ENCODE assay signal across 24 mouse cellular contexts in the genomic region with DNA sequence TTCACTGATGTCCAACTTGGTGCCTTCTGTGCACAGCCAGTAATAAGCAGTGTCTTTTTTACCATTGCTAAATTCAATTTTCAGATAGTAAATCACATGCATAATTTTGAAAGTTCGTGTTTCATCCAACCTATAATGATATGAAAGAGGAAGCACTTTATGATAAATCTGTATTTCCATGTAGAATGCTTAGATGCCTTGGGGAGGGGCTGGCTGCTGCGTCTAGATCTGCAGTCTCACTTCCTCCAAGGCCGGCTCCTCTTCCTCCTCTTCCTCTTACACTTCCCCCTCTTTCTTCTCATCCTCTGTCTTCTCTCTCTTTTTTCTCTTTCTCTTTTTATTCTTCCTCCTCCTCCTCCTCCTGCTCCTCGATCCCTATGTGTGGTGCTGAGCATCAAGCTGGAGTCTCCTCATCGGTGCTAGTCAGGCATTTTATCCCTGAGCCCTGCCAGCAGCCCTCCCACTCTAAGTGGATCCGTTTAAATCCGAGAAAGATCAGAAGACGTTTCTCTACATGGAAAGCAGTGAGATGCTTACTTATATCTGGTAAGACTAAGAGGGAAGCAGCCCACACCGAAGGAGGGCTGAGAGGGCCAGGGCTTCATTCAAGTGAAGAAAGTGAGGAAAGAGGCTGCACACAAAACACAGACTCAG. TPM values are rescaled to one million over a fixed set of nuclear protein-coding genes. Genes with fewer than 3 reads are reported as not detected.
DNase-seq lines count a peak whose midpoint lies in the region; ATAC-seq and TF ChIP-seq lines count a peak whose summit lies in the region.
"Had no signal": no experiment of that assay in that cellular context is flagged by ENCODE, and none has a peak within 500 bp of the region (broad histone marks: within the 10 kb centered on the region; RNA-seq: fewer than 3 reads in every experiment).

No protein-coding gene starts in this region.

- WGBS in forebrain, embryonic 15.5 days = 96% methylated on average over 9 of the region's 9 CpGs
- WGBS in heart, adult 2 months = 93% methylated on average over 9 of the region's 9 CpGs
- 96% methylated on average over 9 of the region's 9 CpGs for WGBS in forebrain, embryonic 11.5 days

- DNase-seq in A20 (ENCODE audit: low read depth, low spot score) = peak; percentile 84
- no peak for DNase-seq in heart, adult 2 months
- DNase-seq in forebrain, embryonic 11.5 days (ENCODE audit: low spot score) = no peak
- no peak for DNase-seq in left cerebral cortex, postnatal 36 days (ENCODE audit: low spot score in 2 of 2)
- DNase-seq: adrenal gland, postnatal 10 days; adrenal gland, postnatal 36 days; cerebellum, adult 11-12 months; cerebellum, adult 8-10 months; cerebellum, postnatal 10 days; cerebellum, postnatal 36 days; gastrocnemius, adult 2 months; gastrocnemius, postnatal 14 days had no signal

- peak overlapping the region; percentile 80 for H3K27ac ChIP-seq in bone marrow macrophage, adult 2 months (ENCODE audit: insufficient read depth, low read depth, low read length)
- H3K27ac ChIP-seq in forebrain, embryonic 15.5 days (replicated peaks) = no peak overlapping the region
- no peak overlapping the region for H3K27ac ChIP-seq in heart, adult 2 months
- no peak overlapping the region for H3K27ac ChIP-seq in forebrain, embryonic 11.5 days (ENCODE audit: low read depth, low read length)
- H3K27ac ChIP-seq: forebrain, embryonic 10.5 days; gastrocnemius, adult 2 months; heart, embryonic 10.5 days; hindbrain, embryonic 12.5 days; hindbrain, embryonic 15.5 days had no signal

- H3K27me3 ChIP-seq in forebrain, embryonic 15.5 days = no peaks in the 10 kb centered on the region
- H3K27me3 ChIP-seq in heart, adult 2 months (ENCODE audit: control insufficient read depth, insufficient read depth, low read length) = no peaks in the 10 kb centered on the region
- H3K27me3 ChIP-seq in forebrain, embryonic 11.5 days (ENCODE audit: control insufficient read depth, insufficient read depth, low read length) = no peaks in the 10 kb centered on the region
- H3K27me3 ChIP-seq: CH12.LX; hindbrain, embryonic 12.5 days; hindbrain, embryonic 15.5 days; Patski had no signal

- H3K9me3 ChIP-seq in forebrain, embryonic 15.5 days = no peaks in the 10 kb centered on the region
- H3K9me3 ChIP-seq in forebrain, embryonic 11.5 days (ENCODE audit: control insufficient read depth, low read length) = peaks cover 3% of the 10 kb centered on the region
- H3K9me3 ChIP-seq: G1E; heart, embryonic 10.5 days; hindbrain, embryonic 15.5 days had no signal

- TF ChIP-seq POLR2A in bone marrow macrophage, adult 2 months (IDR thresholded peaks at IDR 0.05; ENCODE audit: borderline replicate concordance, low read depth, low read length) = no peak
- no peak for TF ChIP-seq POLR2A in heart, adult 2 months (IDR thresholded peaks at IDR 0.05; ENCODE audit: insufficient read depth, low read depth, low read length)

- intact Hi-C loops in heart, adult 2 months (cut with DNase I) = no loop called here
- intact Hi-C loops in left cerebral cortex, postnatal 36 days (cut with DNase I) = no loop called here

- ATAC-seq in granulocyte monocyte progenitor cell, adult 5-6 weeks (replicated peaks; ENCODE audit: poor library complexity, severe bottlenecking) = peak; percentile 77
- ATAC-seq in monocyte, adult 5-6 weeks (replicated peaks; ENCODE audit: insufficient number of reproducible peaks, low FRiP score, low TSS enrichment, poor library complexity, severe bottlenecking) = peak; percentile 61
- no peak for ATAC-seq in forebrain, embryonic 15.5 days (replicated peaks)
- no peak for ATAC-seq in forebrain, embryonic 11.5 days (replicated peaks; ENCODE audit: low FRiP score)
- ATAC-seq: forebrain, embryonic 14.5 days had no signal

- H3K36me3 ChIP-seq in forebrain, embryonic 15.5 days = peaks cover 50% of the 10 kb centered on the region
- H3K36me3 ChIP-seq in heart, adult 2 months (ENCODE audit: control insufficient read depth, insufficient read depth, low read length) = no peaks in the 10 kb centered on the region
- H3K36me3 ChIP-seq in forebrain, embryonic 11.5 days (ENCODE audit: control insufficient read depth, insufficient read depth, low read length) = peaks cover 6% of the 10 kb centered on the region; the same call in 1 of the 2 replicates

- H3K4me1 ChIP-seq in bone marrow macrophage, adult 2 months (ENCODE audit: control insufficient read depth, insufficient read depth, low read length) = peaks cover 24% of the 10 kb centered on the region
- no peaks in the 10 kb centered on the region for H3K4me1 ChIP-seq in forebrain, embryonic 15.5 days
- no peaks in the 10 kb centered on the region for H3K4me1 ChIP-seq in heart, adult 2 months (ENCODE audit: control insufficient read depth, insufficient read depth, low read length)
- no peaks in the 10 kb centered on the region for H3K4me1 ChIP-seq in forebrain, embryonic 11.5 days (replicated peaks; ENCODE audit: control insufficient read depth, insufficient read depth, low read length)
- H3K4me1 ChIP-seq: forebrain, embryonic 10.5 days; heart, embryonic 10.5 days; hindbrain, embryonic 12.5 days; hindbrain, embryonic 15.5 days had no signal

- no peak overlapping the region for H3K4me3 ChIP-seq in bone marrow macrophage, adult 2 months (ENCODE audit: insufficient read depth, low read length)
- H3K4me3 ChIP-seq in forebrain, embryonic 15.5 days = no peak overlapping the region
- H3K4me3 ChIP-seq in heart, adult 2 months = no peak overlapping the region
- H3K4me3 ChIP-seq in forebrain, embryonic 11.5 days (ENCODE audit: low read depth, low read length) = no peak overlapping the region
- H3K4me3 ChIP-seq: forebrain, embryonic 10.5 days; gastrocnemius, adult 2 months; heart, embryonic 10.5 days; hindbrain, embryonic 12.5 days; hindbrain, embryonic 15.5 days had no signal

- TF ChIP-seq CTCF in bone marrow macrophage, adult 2 months (IDR thresholded peaks at IDR 0.05; ENCODE audit: low read depth, low read length) = no peak
- TF ChIP-seq CTCF in heart, adult 2 months (IDR thresholded peaks at IDR 0.05) = no peak

- no peak for TF ChIP-seq EP300 in heart, adult 2 months (IDR thresholded peaks at IDR 0.05; ENCODE audit: insufficient read depth, low read depth, low read length)

- H3K9ac ChIP-seq in forebrain, embryonic 15.5 days (replicated peaks) = no peak overlapping the region
- H3K9ac ChIP-seq in heart, adult 2 months (ENCODE audit: low read depth, low read length) = no peak overlapping the region
- H3K9ac ChIP-seq in forebrain, embryonic 11.5 days (ENCODE audit: low read length) = no peak overlapping the region
- H3K9ac ChIP-seq: hindbrain, embryonic 12.5 days; hindbrain, embryonic 15.5 days had no signal

- H3K79me2 ChIP-seq in heart, adult 2 months (replicated peaks; ENCODE audit: control insufficient read depth, insufficient read depth, low read length) = no peaks in the 10 kb centered on the region

- no peak overlapping the region for H3K4me2 ChIP-seq in forebrain, embryonic 15.5 days (replicated peaks)
- H3K4me2 ChIP-seq in forebrain, embryonic 11.5 days (ENCODE audit: low read depth, low read length, severe bottlenecking) = no peak overlapping the region
- H3K4me2 ChIP-seq: hindbrain, embryonic 12.5 days; hindbrain, embryonic 15.5 days had no signal

RNA-seq across cellular contexts. Expression of a gene that starts 27.8 kb away (rescaled TPM):
- polyA plus RNA-seq in bone marrow macrophage, adult 2 months (2012; ENCODE audit: insufficient read depth, insufficient read length, missing spikeins) = 12.3 and 12.7 TPM in 2 replicates
- total RNA-seq in granulocyte monocyte progenitor cell, adult 5-6 weeks (2014; fragmentation: Nextera tagmentation) = 12.0 and 16.7 TPM in 2 replicates
- 31.9 and 37.4 TPM in 2 replicates for total RNA-seq in granulocyte monocyte progenitor cell, adult 5-6 weeks (2017)
- total RNA-seq in monocyte, adult 5-6 weeks (2017) = 16.3 to 34.8 TPM (median 16.7 TPM) in 3 replicates
- polyA plus RNA-seq in forebrain, embryonic 15.5 days (2015; fragmentation: Nextera tagmentation; extraction: Ambion mirVana) = 24.8 and 27.1 TPM in 2 replicates
- total RNA-seq in heart, adult 2 months (2021) = 1 to 10 TPM; 7.0 to 9.8 TPM
- polyA plus RNA-seq in heart, adult 2 months (2012; rRNA removed) = 5.1 and 5.7 TPM in 2 replicates
- 26.2 and 29.0 TPM in 2 replicates for polyA plus RNA-seq in forebrain, embryonic 11.5 days (2014; fragmentation: Nextera tagmentation; extraction: Ambion mirVana)
- 10 to 100 TPM; 15.3 to 16.2 TPM for total RNA-seq in left cerebral cortex, postnatal 36 days (2021)

RNA-seq across cellular contexts. Expression of a gene that starts 27.9 kb away (rescaled TPM):
- 87.1 and 111 TPM in 2 replicates for polyA plus RNA-seq in bone marrow macrophage, adult 2 months (2012; ENCODE audit: insufficient read depth, insufficient read length, missing spikeins)
- 47.8 and 52.4 TPM in 2 replicates for total RNA-seq in granulocyte monocyte progenitor cell, adult 5-6 weeks (2014; fragmentation: Nextera tagmentation)
- 61.0 and 101 TPM in 2 replicates for total RNA-seq in granulocyte monocyte progenitor cell, adult 5-6 weeks (2017)
- 123 to 159 TPM (median 156 TPM) in 3 replicates for total RNA-seq in monocyte, adult 5-6 weeks (2017)
- polyA plus RNA-seq in forebrain, embryonic 15.5 days (2015; fragmentation: Nextera tagmentation; extraction: Ambion mirVana) = 60.0 and 64.3 TPM in 2 replicates
- total RNA-seq in heart, adult 2 months (2021) = 10 to 100 TPM; 45.8 to 48.7 TPM
- polyA plus RNA-seq in heart, adult 2 months (2012; rRNA removed) = 22.0 and 25.4 TPM in 2 replicates
- 65.4 and 76.8 TPM in 2 replicates for polyA plus RNA-seq in forebrain, embryonic 11.5 days (2014; fragmentation: Nextera tagmentation; extraction: Ambion mirVana)
- 10 to 100 TPM; 75.4 to 81.3 TPM for total RNA-seq in left cerebral cortex, postnatal 36 days (2021)

Comparison
In these comparisons a context has a peak if more than half of its experiments do, and no peak if none do; other contexts are left out.
1. ATAC-seq: peak in granulocyte monocyte progenitor cell, adult 5-6 weeks (single experiment) and monocyte, adult 5-6 weeks (single experiment); none in forebrain, embryonic 15.5 days (single experiment) and forebrain, embryonic 11.5 days (single experiment).